In the genomic region with DNA sequence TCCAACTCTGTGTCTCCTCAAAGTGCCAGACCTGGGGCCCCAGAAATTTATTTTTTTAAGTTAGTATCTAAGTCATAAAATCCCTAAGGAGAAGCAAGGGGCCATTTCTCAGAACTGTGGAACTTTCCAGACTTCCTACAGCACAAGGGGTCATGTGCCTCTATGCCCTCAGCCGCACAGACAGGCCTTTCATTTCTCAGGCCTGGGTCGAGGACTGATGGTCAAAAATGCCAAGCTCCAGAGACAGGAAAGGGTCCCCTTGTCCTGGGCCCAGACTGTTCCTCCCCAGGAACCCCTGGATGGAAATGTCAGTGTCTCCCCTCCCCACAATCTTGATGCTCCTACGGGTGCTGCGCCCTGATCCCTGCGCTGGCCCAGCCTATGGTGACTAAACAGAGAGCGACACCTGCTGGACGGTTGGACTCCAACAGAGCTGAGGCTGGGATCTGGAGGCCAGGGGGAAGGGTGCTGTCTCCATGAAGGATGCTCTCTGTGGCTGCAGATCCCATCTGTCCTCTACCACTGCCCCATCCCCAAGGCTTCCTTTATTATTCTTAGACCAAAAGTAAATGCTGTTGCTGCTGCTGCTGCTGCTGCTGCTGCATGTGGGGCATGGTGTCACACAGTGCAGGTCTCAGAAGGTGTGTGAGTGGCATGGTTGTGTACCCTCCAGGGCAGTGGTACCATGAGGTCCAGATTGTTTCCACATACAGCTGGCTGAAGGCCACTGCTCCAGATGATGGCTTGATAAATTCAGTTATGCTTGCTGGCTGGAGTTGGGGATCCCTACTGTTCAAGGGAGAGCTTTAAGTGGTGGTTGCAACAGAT, we compare ENCODE assay signal across 8 mouse cellular contexts. TPM values are rescaled to one million over a fixed set of nuclear protein-coding genes. Genes with fewer than 3 reads are reported as not detected.
DNase-seq lines count a peak whose midpoint lies in the region; ATAC-seq lines count a peak whose summit lies in the region.

No protein-coding gene starts in this region.

- WGBS in embryonic facial prominence, embryonic 10.5 days: 16% methylated on average over 7 of the region's 7 CpGs
- 20% methylated on average over 7 of the region's 7 CpGs for WGBS in kidney, embryonic 15.5 days
- WGBS in liver, embryonic 12.5 days (ENCODE audit: insufficient replicate concordance): 21% methylated on average over 7 of the region's 7 CpGs
- WGBS in neural tube, embryonic 14.5 days: 19% methylated on average over 7 of the region's 7 CpGs

- H3K4me3 ChIP-seq in embryonic facial prominence, embryonic 10.5 days: no peak overlapping the region
- H3K4me3 ChIP-seq in kidney, embryonic 15.5 days (replicated peaks): no peak overlapping the region
- H3K4me3 ChIP-seq in liver, embryonic 12.5 days: no peak overlapping the region
- H3K4me3 ChIP-seq in neural tube, embryonic 14.5 days (ENCODE audit: low read depth, low read length): no peak overlapping the region

- no peaks in the 10 kb centered on the region for H3K9me3 ChIP-seq in embryonic facial prominence, embryonic 10.5 days
- no peaks in the 10 kb centered on the region for H3K9me3 ChIP-seq in kidney, embryonic 15.5 days (replicated peaks)
- H3K9me3 ChIP-seq in liver, embryonic 12.5 days (replicated peaks): no peaks in the 10 kb centered on the region
- H3K9me3 ChIP-seq in neural tube, embryonic 14.5 days (ENCODE audit: control insufficient read depth, low read length): no peaks in the 10 kb centered on the region

- DNase-seq in 3134 (ENCODE audit: extremely low read depth, insufficient read length, low spot score): peak; percentile 23
- DNase-seq in adrenal gland, adult 2 months: peak; percentile 58
- peak; percentile 79 for DNase-seq in embryonic facial prominence, embryonic 10.5 days (ENCODE audit: low spot score)
- peak; percentile 10 to 21 for DNase-seq in heart, adult 9 months (ENCODE audit: low spot score in 2 of 2)
- peak; percentile 7 to 9 for DNase-seq in thymus, adult 18-20 months

- peak; percentile 52; the same call in 1 of the 2 replicates for ATAC-seq in kidney, embryonic 15.5 days (replicated peaks; ENCODE audit: low FRiP score)
- ATAC-seq in liver, embryonic 12.5 days: 0 out of 2 replicates have a peak, but pooled peaks have one; percentile 47
- ATAC-seq in neural tube, embryonic 14.5 days (ENCODE audit: low read depth): peak; percentile 86

- H3K4me2 ChIP-seq in kidney, embryonic 15.5 days: no peak overlapping the region
- no peak overlapping the region for H3K4me2 ChIP-seq in liver, embryonic 12.5 days
- no peak overlapping the region for H3K4me2 ChIP-seq in neural tube, embryonic 14.5 days (ENCODE audit: low read depth, low read length)

- peaks cover 29% of the 10 kb centered on the region for H3K27me3 ChIP-seq in embryonic facial prominence, embryonic 10.5 days (replicated peaks; ENCODE audit: low read depth, poor library complexity, severe bottlenecking)
- H3K27me3 ChIP-seq in kidney, embryonic 15.5 days: 0 out of 2 replicates have a peak, but pooled peaks cover 5% of the 10 kb centered on the region
- H3K27me3 ChIP-seq in liver, embryonic 12.5 days (replicated peaks): no peaks in the 10 kb centered on the region; the same call in 1 of the 2 replicates
- H3K27me3 ChIP-seq in neural tube, embryonic 14.5 days (ENCODE audit: control insufficient read depth, insufficient read depth, low read length): no peaks in the 10 kb centered on the region

- 0 out of 2 replicates have a peak, but pooled peaks cover 5% of the 10 kb centered on the region for H3K4me1 ChIP-seq in embryonic facial prominence, embryonic 10.5 days
- no peaks in the 10 kb centered on the region for H3K4me1 ChIP-seq in kidney, embryonic 15.5 days
- H3K4me1 ChIP-seq in liver, embryonic 12.5 days: no peaks in the 10 kb centered on the region
- H3K4me1 ChIP-seq in neural tube, embryonic 14.5 days (ENCODE audit: control insufficient read depth, insufficient read depth, low read length): no peaks in the 10 kb centered on the region

- H3K36me3 ChIP-seq in embryonic facial prominence, embryonic 10.5 days (replicated peaks): no peaks in the 10 kb centered on the region
- no peaks in the 10 kb centered on the region for H3K36me3 ChIP-seq in kidney, embryonic 15.5 days
- no peaks in the 10 kb centered on the region for H3K36me3 ChIP-seq in liver, embryonic 12.5 days
- H3K36me3 ChIP-seq in neural tube, embryonic 14.5 days (ENCODE audit: control insufficient read depth, insufficient read depth, low read length): no peaks in the 10 kb centered on the region

- H3K27ac ChIP-seq in embryonic facial prominence, embryonic 10.5 days (replicated peaks): no peak overlapping the region
- H3K27ac ChIP-seq in kidney, embryonic 15.5 days: no peak overlapping the region
- no peak overlapping the region for H3K27ac ChIP-seq in liver, embryonic 12.5 days
- no peak overlapping the region for H3K27ac ChIP-seq in neural tube, embryonic 14.5 days (ENCODE audit: low read depth, low read length)

- no peak overlapping the region for H3K9ac ChIP-seq in kidney, embryonic 15.5 days
- H3K9ac ChIP-seq in liver, embryonic 12.5 days: no peak overlapping the region
- no peak overlapping the region for H3K9ac ChIP-seq in neural tube, embryonic 14.5 days (replicated peaks; ENCODE audit: low read depth, low read length)

RNA-seq across cellular contexts. Expression of gene Acan, which starts 27.5 kb away (rescaled TPM):
- 10 to 100 TPM in 1 of 2 experiments, 1 to 10 TPM in 1; 1.4 to 21.7 TPM for total RNA-seq in adrenal gland, adult 2 months (2021)
- 0.44 and 2.5 TPM in 2 replicates for polyA plus RNA-seq in adrenal gland, adult 2 months (2012; rRNA removed)
- 0.18 and 0.27 TPM in 2 replicates for polyA plus RNA-seq in embryonic facial prominence, embryonic 10.5 days (2016; fragmentation: Nextera tagmentation; extraction: Ambion mirVana)
- 0.52 and 0.81 TPM in 2 replicates for polyA plus RNA-seq in kidney, embryonic 15.5 days (2015; fragmentation: Nextera tagmentation; extraction: Ambion mirVana)
- polyA plus RNA-seq in liver, embryonic 12.5 days (2016; fragmentation: Nextera tagmentation; extraction: Ambion mirVana): not detected in 2 replicates
- polyA plus RNA-seq in neural tube, embryonic 14.5 days (2014; fragmentation: Nextera tagmentation; extraction: Ambion mirVana): 0.13 and 0.21 TPM in 2 replicates

RNA-seq across cellular contexts. Expression of gene Hapln3, which starts 50.0 kb away (rescaled TPM):
- total RNA-seq in adrenal gland, adult 2 months (2021): 1 to 10 TPM in 1 of 2 experiments, under 1 TPM in 1; 0.63 to 1.0 TPM
- 1.5 and 2.2 TPM in 2 replicates for polyA plus RNA-seq in adrenal gland, adult 2 months (2012; rRNA removed)
- 2.3 TPM in 2 replicates for polyA plus RNA-seq in embryonic facial prominence, embryonic 10.5 days (2016; fragmentation: Nextera tagmentation; extraction: Ambion mirVana)
- polyA plus RNA-seq in kidney, embryonic 15.5 days (2015; fragmentation: Nextera tagmentation; extraction: Ambion mirVana): 5.2 and 5.5 TPM in 2 replicates
- 0.26 and 0.71 TPM in 2 replicates for polyA plus RNA-seq in liver, embryonic 12.5 days (2016; fragmentation: Nextera tagmentation; extraction: Ambion mirVana)
- polyA plus RNA-seq in neural tube, embryonic 14.5 days (2014; fragmentation: Nextera tagmentation; extraction: Ambion mirVana): 1.4 and 1.8 TPM in 2 replicates

Comparison
In these comparisons a context has a peak if more than half of its experiments do, and no peak if none do; other contexts are left out.
1. DNase-seq: peak in every context shown above with its lines; median percentile 79 in embryonic facial prominence, embryonic 10.5 days; 58 in adrenal gland, adult 2 months; 23 in 3134; 16 in heart, adult 9 months; 8 in thymus, adult 18-20 months.